Mouse (Mus musculus) adrenal gland, adult (tissue): Measurements from ENCODE around the gene Hivep3.

ENCODE experiments used
- DNase-seq, 2 experiments: peaks; one replicate each; pipeline ENCODE4 v3.0.0; 2022 to 2023; ENCODE audit warnings: low spot score in 1 of 2; ENCODE audit not compliant: inconsistent age in 2 of 2

Hivep3 gene

GRCm38 (mm10) chr4:120141810-120142209 is 408.2 kb downstream of the Hivep3 start:
- no peak for DNase-seq

GRCm38 (mm10) chr4:120142905-120143304 is 409.3 kb downstream of the Hivep3 start:
- DNase-seq = no peak

GRCm38 (mm10) chr4:120144343-120144742 is 410.8 kb downstream of the Hivep3 start:
- DNase-seq = peak in 1 of 2 experiments; percentile 59

DNA sequence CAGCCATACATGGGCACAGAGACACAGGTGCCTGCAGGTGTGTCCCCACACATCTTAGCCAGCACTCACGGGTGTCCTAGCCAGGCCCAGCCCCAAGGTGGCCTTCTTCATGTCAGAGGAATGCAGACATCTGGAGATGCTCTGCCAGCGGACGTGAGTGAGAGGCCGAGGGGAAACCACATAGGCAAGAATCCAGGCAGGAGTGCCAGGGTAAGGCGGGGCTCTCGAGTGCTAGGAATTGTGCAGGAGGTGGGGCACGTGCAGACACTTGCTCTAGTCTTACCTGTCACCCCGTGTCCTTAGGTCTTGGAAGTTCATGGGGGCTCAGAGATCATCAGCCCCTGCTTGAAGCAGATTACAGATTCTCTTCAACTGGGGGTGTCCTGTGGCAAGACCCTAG is 412.3 kb downstream of the Hivep3 start:
- DNase-seq = no peak

- DNase-seq = peak; percentile 94 to 96
Measured at GRCm38 (mm10) chr4:120148291-120149141, 414.9 kb downstream of the Hivep3 start.

DNA sequence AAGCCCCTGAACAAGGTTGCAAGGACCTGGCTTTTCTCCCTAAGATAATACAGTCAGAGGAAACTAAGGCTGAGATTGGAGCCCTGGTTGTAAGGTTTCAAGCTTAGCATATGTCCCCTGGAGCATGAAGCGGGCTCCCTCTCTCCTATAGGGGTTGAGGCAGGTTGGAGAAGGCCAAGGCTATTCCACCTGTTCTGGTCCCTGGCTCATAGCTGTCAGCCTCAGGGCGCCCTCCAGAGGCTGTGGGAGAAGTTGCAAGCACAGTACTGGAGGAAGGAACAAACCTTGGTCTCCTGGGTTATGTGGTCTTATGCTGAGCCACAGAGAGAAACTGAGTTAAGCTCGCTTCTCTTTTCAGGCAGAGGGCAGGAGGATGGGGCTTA is 415.5 kb downstream of the Hivep3 start:
- DNase-seq = no peak

- DNase-seq = peak; percentile 54 to 71
Measured at GRCm38 (mm10) chr4:120150345-120150920, 416.8 kb downstream of the Hivep3 start.

- DNase-seq = no peak
Measured at GRCm38 (mm10) chr4:120151906-120152305, 418.3 kb downstream of the Hivep3 start.

DNA sequence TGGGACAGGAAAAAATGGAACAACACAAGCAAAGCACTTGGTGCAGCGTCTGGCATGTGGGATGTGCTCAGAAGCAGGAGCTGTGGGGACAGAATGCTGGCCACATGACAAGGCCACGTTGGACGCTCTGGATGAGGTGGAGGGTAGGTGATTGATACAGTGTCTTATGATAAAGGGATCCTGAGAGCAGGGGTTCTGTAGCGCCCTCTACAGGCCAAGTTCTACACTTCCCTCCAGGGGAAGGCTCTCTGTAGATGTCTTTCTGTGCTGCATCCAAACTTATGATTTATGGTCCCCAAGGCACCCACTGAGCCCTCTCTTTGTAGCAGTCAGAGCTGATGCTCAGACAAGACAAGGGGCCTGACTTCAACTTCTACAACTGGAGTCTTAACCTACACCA is 419.1 kb downstream of the Hivep3 start:
- DNase-seq = no peak

- peak; percentile 48 to 65 for DNase-seq
Measured at GRCm38 (mm10) chr4:120153736-120154135, 420.2 kb downstream of the Hivep3 start.

GRCm38 (mm10) chr4:120158714-120159310 is 425.2 kb downstream of the Hivep3 start:
- peak in 1 of 2 experiments; percentile 17 for DNase-seq

GRCm38 (mm10) chr4:120161166-120161949 is 427.8 kb downstream of the Hivep3 start, which contains the start of gene Edn2:
Gene Edn2, plus strand, starts transcription at chr4:120161206.
- DNase-seq = peak; percentile 89 to 93

GRCm38 (mm10) chr4:120162586-120162985 is 429.0 kb downstream of the Hivep3 start:
- DNase-seq = no peak

DNA sequence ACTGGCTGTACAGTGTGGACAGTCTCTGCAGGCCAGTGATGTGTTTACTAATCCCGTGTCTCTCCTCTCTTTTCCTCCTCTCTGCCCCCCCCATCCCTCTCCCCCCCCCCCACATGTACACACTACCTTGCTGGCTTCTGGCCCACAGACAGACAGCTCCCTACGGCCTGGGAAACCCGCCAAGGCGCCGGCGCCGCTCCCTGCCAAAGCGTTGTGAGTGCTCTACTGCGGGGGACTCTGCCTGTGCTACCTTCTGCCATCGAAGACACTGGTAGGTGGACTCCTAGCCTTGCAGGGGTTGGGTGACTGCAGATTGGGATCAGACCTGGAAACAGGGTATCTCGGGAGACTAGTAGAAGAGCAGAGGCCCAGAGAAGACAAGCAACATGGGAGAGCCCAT is 429.7 kb downstream of the Hivep3 start:
- DNase-seq = peak in 1 of 2 experiments; percentile 53

DNA sequence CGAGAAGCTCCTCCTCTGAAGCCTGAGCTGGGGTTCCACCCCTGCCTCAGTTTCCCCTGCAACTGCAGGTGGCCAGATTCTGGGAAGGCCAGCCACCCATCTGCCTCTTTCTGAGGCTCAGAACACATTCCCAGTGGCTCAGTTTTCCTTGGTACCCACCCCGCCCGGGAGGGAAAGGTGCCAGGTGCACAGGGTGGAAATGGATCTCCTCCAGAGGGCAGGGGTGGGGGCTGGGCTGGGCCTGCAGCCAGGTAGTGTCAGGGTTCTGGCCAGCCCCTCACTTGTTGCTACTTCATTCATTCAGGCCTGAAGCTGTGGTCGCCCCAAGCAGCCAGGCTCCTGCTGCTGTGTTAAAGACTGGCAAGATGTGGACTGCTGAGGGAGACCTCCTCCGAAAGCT is 430.7 kb downstream of the Hivep3 start:
- DNase-seq = peak in 1 of 2 experiments; percentile 19

DNA sequence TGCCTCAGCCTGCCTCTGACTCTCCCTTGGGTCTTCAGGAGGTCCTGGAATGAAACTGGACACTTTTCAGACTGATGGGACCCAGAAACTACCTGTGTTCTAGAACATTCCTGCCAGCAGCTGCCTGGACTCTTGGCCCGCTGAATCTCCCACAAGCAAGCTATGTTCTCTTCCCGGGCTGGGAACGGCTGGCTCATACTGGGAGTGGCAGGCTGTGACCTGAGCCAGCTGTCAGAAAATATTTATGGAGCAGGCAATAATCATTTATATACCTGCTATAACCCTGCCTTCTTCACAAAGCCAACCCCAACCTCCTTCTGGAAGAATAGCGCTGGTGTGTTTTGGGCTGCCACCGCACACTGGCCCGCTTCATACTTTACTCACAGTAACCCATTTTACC is 434.2 kb downstream of the Hivep3 start:
- DNase-seq = no peak

GRCm38 (mm10) chr4:120168346-120168745 is 434.8 kb downstream of the Hivep3 start:
- DNase-seq = peak in 1 of 2 experiments; percentile 18

DNA sequence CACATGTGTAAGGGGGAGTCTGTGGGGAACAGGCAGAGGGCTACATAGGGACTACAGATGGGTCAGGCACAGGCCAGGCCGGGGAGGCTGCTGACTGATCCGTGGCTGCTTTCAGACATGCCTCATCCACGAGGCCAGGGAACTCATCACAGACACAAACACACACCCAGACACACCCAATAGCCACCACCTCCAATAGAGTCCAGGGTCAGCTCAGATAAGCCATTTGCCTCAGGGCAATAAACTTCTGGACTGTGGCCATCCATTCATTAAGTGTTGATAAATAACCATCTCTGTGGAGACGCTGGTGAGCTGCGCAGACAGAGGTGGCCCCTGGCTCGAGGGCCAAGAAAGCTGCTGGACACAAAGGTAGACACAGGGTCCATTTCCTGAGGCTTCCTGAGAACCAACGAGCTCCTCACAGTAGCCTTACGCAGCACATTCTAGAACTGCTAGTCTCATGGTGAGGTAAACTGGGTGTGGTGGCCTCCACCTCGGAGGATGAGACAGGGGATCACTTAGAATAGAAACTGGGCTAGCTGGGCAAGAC is 436.9 kb downstream of the Hivep3 start:
- DNase-seq = peak in 1 of 2 experiments; percentile 30

DNA sequence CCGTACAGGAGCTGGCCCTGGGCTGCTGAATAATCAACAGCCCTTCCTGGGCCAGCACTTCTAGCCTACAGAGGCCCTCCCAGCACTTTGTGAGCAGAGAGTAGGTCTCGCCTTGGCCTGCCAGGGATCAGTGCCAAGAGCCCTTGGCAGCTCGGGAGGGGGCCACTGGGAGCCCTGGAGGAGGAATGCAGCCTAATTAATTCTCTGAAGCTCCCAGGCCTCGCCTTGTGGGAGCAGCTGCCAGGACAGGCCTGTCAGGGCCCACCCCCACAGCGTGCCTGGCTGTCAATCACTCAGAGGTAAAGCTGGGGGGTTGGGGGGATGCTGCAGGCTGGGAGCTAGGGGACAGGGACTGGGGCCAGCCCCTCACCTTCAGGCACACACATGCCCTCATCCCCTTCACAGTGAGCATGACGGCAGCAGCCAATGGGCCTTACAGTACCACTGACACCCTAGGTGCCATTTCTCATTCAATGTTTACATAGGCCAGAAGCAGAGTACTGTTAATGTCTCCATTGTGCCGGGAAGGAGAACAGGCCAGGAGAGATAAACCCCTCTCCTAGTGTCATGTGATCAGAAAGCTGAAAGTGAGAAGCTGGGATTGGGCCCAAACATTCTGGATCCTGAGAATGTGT is 438.6 kb downstream of the Hivep3 start:
- DNase-seq = no peak

- no peak for DNase-seq
Measured at GRCm38 (mm10) chr4:120179123-120179522, 445.5 kb downstream of the Hivep3 start.
